Mouse (Mus musculus) CH12.LX (cell line): Measurements from ENCODE around the gene Tmbim6. TPM values are rescaled to one million over a fixed set of nuclear protein-coding genes. Genes with fewer than 3 reads are reported as not detected.

Experiments used
- DNase-seq: peaks from one replicate; pipeline ENCODE4 v3.0.0-alpha.2; 2013; ENCODE audit errors: extremely low read depth
- H3K27ac ChIP-seq: 2 replicates; pipeline ENCODE4 v1.5.1; 2012; ENCODE audit warnings: low read depth, mild to moderate bottlenecking, control low read depth, moderate library complexity; ENCODE audit not compliant: insufficient read depth
- H3K27me3 ChIP-seq: replicated peaks from 2 replicates; pipeline ENCODE3; 2012; ENCODE audit warnings: inconsistent platforms
- H3K36me3 ChIP-seq, 2 experiments: replicated peaks in 1 of 2; 2 replicates each; pipeline versions ENCODE3 to v1.6.1; 2012; ENCODE audit warnings: inconsistent platforms in 1 of 2, low read length in 1 of 2, mild to moderate bottlenecking in 1 of 2, mixed read lengths in 1 of 2, moderate library complexity in 1 of 2; ENCODE audit not compliant: control insufficient read depth in 1 of 2, insufficient read depth in 1 of 2
- H3K4me1 ChIP-seq, 2 experiments: 2 replicates each; pipeline ENCODE4 v1.6.1; 2012; ENCODE audit warnings: inconsistent platforms in 1 of 2, moderate library complexity in 1 of 2; ENCODE audit not compliant: insufficient read depth in 2 of 2, control insufficient read depth in 1 of 2
- H3K4me2 ChIP-seq: 2 replicates; pipeline ENCODE4 v1.6.1; 2012; ENCODE audit warnings: low read depth, mild to moderate bottlenecking, control low read depth; ENCODE audit not compliant: poor library complexity, insufficient read depth, severe bottlenecking
- H3K4me3 ChIP-seq, 3 experiments: fragments of 150-350 bp in 1 of 3; sonication (generic) in 1 of 3; replicated peaks in 1 of 3; 2 replicates each; pipeline versions ENCODE3 to v1.5.1; 2011 to 2012; ENCODE audit warnings: low read depth in 2 of 3, low read length in 2 of 3, mild to moderate bottlenecking in 2 of 3, moderate library complexity in 2 of 3, control low read depth in 1 of 3, improper control_type of control experiment in 1 of 3, inconsistent platforms in 1 of 3, mixed read lengths in 1 of 3; ENCODE audit not compliant: poor library complexity in 1 of 3
- H3K79me2 ChIP-seq: replicated peaks from 2 replicates; pipeline ENCODE4 v1.6.1; 2012; ENCODE audit warnings: mild to moderate bottlenecking, moderate library complexity; ENCODE audit not compliant: control insufficient read depth, poor library complexity, insufficient read depth, severe bottlenecking; ENCODE audit errors: extremely low read depth
- H3K9ac ChIP-seq: 2 replicates; pipeline ENCODE4 v1.6.1; 2012; ENCODE audit warnings: low read depth, mild to moderate bottlenecking, control low read depth, moderate library complexity; ENCODE audit not compliant: insufficient read depth
- H3K9me3 ChIP-seq: replicated peaks from 2 replicates; pipeline ENCODE3; 2012; ENCODE audit warnings: low read length, inconsistent platforms, mixed read lengths
- E2F4 ChIP-seq: IDR thresholded peaks from 2 replicates; pipeline ENCODE4 v1.6.1; 2011; ENCODE audit warnings: low read depth, low read length, improper control_type of control experiment; ENCODE audit not compliant: insufficient replicate concordance
- EP300 ChIP-seq: IDR thresholded peaks from 2 replicates; pipeline ENCODE4 v1.6.1; 2011; ENCODE audit warnings: low read length, improper control_type of control experiment
- JUN ChIP-seq: IDR thresholded peaks from 2 replicates; pipeline ENCODE4 v1.6.1; 2011; ENCODE audit warnings: low read depth, mild to moderate bottlenecking, low read length, improper control_type of control experiment, moderate library complexity; ENCODE audit not compliant: insufficient read depth
- MAFK ChIP-seq: IDR thresholded peaks from 2 replicates; pipeline ENCODE4 v1.6.1; 2011; ENCODE audit warnings: low read length, improper control_type of control experiment; ENCODE audit not compliant: insufficient replicate concordance
- MEF2A ChIP-seq: IDR thresholded peaks from 2 replicates; pipeline ENCODE4 v1.6.1; 2014; ENCODE audit warnings: low read depth, mild to moderate bottlenecking, inconsistent platforms, low read length, improper control_type of control experiment, borderline replicate concordance
- MXI1 ChIP-seq: IDR thresholded peaks from 2 replicates; pipeline ENCODE4 v1.6.1; 2011; ENCODE audit warnings: mild to moderate bottlenecking, low read depth, low read length, improper control_type of control experiment
- NELFE ChIP-seq: IDR thresholded peaks from 2 replicates; pipeline ENCODE4 v1.6.1; 2011; ENCODE audit warnings: low read depth, low read length, improper control_type of control experiment
- PAX5 ChIP-seq: IDR thresholded peaks from 2 replicates; pipeline ENCODE4 v1.6.1; 2012; ENCODE audit warnings: low read length, inconsistent platforms, mixed read lengths
- POLR2AphosphoS2 ChIP-seq: IDR thresholded peaks from 2 replicates; pipeline ENCODE4 v1.6.1; 2011; ENCODE audit warnings: low read depth, low read length, improper control_type of control experiment
- RCOR1 ChIP-seq: conservative IDR thresholded peaks from 2 replicates; pipeline ENCODE4 v1.6.1; 2012; ENCODE audit warnings: low read depth, mild to moderate bottlenecking, inconsistent platforms, low read length, improper control_type of control experiment
- SIN3A ChIP-seq: IDR thresholded peaks from 2 replicates; pipeline ENCODE4 v1.6.1; 2012; ENCODE audit warnings: low read length, improper control_type of control experiment, inconsistent platforms
- TBP ChIP-seq: conservative IDR thresholded peaks from 2 replicates; pipeline ENCODE4 v1.6.1; 2011; ENCODE audit warnings: low read depth, low read length, improper control_type of control experiment
- USF1 ChIP-seq: IDR thresholded peaks from 2 replicates; pipeline ENCODE4 v1.6.1; 2014; ENCODE audit warnings: low read depth, mild to moderate bottlenecking, inconsistent platforms, low read length, improper control_type of control experiment
- USF2 ChIP-seq: conservative IDR thresholded peaks from 2 replicates; pipeline ENCODE4 v1.6.1; 2011; ENCODE audit warnings: low read depth, low read length, improper control_type of control experiment
- ZC3H11A ChIP-seq: IDR thresholded peaks from 2 replicates; pipeline ENCODE4 v1.6.1; 2012; ENCODE audit warnings: low read depth, mild to moderate bottlenecking, inconsistent platforms, low read length, improper control_type of control experiment
- ZMIZ1 ChIP-seq: IDR thresholded peaks from 2 replicates; pipeline ENCODE4 v1.6.1; 2012; ENCODE audit warnings: low read depth, mild to moderate bottlenecking, inconsistent platforms, low read length, improper control_type of control experiment
- dilution Hi-C: fragments of 300-500 bp; cut with MboI; formaldehyde crosslinking; loops from 2 replicates; pipeline ENCODE4 v1.14.3; 2020; ENCODE audit warnings: low sequenced_read_pairs; ENCODE audit not compliant: extremely low pct_unique_long_range_greater_than_20kb, extremely low pct_ligation_motif_present
- in situ Hi-C: fragments of 300-500 bp; cut with MboI; formaldehyde crosslinking; loops from 3 replicates; pipeline ENCODE4 v1.14.3; 2019; ENCODE audit warnings: low sequenced_read_pairs, low pct_ligation_motif_present, low pct_unique_long_range_greater_than_20kb, mixed read lengths
- polyA plus RNA-seq: library from polyadenylated mRNA; unstranded; fragments of >175 nt; gene quantifications from 2 replicates; pipeline ENCODE4 v1.2.1, GENCODE M21; 2012; ENCODE audit warnings: low read depth; ENCODE audit not compliant: insufficient read length
- total RNA-seq, 2 experiments: library from RNA; depleted of rRNA; stranded (reverse); fragments of 300-350 nt in 1 of 2; fragments of >200 nt in 1 of 2; gene quantifications; 2 replicates each; pipeline ENCODE4 v1.2.3; 2012 to 2014

The Tmbim6 gene
- total and polyA plus RNA-seq, 3 experiments: 268 to 329 (median 269) TPM

- H3K4me1 ChIP-seq: peaks cover 0 to 17% of the 10 kb centered on the region in 2 experiments; a peak in 2 of 4 replicates
- H3K9ac ChIP-seq: no peak overlapping the region
- H3K27me3 ChIP-seq: no peaks in the 10 kb centered on the region
- no peak overlapping the region for H3K4me2 ChIP-seq
- DNase-seq: no peak
- dilution Hi-C loops: no loop called here
- H3K36me3 ChIP-seq: peaks cover 0 to 26% of the 10 kb centered on the region in 2 experiments
- in situ Hi-C loops: no loop called here
- no peak overlapping the region for H3K4me3 ChIP-seq
- H3K79me2 ChIP-seq: no peaks in the 10 kb centered on the region
- TF ChIP-seq MEF2A: no peak
- H3K9me3 ChIP-seq: no peaks in the 10 kb centered on the region
- no peak overlapping the region for H3K27ac ChIP-seq
Measured at GRCm38 (mm10) chr15:99440816-99441457, 48.3 kb downstream of the Tmbim6 start.

- no peaks in the 10 kb centered on the region for H3K27me3 ChIP-seq
- in situ Hi-C loops (no loop called here), dilution Hi-C loops (no loop called here)
- no peak overlapping the region for H3K4me3 ChIP-seq
- peaks cover 0 to 19% of the 10 kb centered on the region in 2 experiments for H3K36me3 ChIP-seq
- no peak for TF ChIP-seq PAX5
- no peak for TF ChIP-seq POLR2AphosphoS2
- TF ChIP-seq USF2: no peak
- TF ChIP-seq MEF2A: no peak
- TF ChIP-seq USF1: no peak
- TF ChIP-seq ZC3H11A: no peak
- no peak for TF ChIP-seq RCOR1
- TF ChIP-seq EP300: no peak
- no peak for TF ChIP-seq NELFE
- no peak for TF ChIP-seq ZMIZ1
- no peak for TF ChIP-seq E2F4
- TF ChIP-seq SIN3A: no peak
- TF ChIP-seq JUN: no peak
- no peak for TF ChIP-seq TBP
- no peak for TF ChIP-seq MXI1
- TF ChIP-seq MAFK: no peak
- DNase-seq: no peak
- peaks cover 0 to 16% of the 10 kb centered on the region in 2 experiments; a peak in 2 of 4 replicates for H3K4me1 ChIP-seq
- H3K4me2 ChIP-seq: no peak overlapping the region
- H3K9me3 ChIP-seq: no peaks in the 10 kb centered on the region
- no peak overlapping the region for H3K9ac ChIP-seq
- no peaks in the 10 kb centered on the region for H3K79me2 ChIP-seq
- no peak overlapping the region for H3K27ac ChIP-seq
Measured at GRCm38 (mm10) chr15:99442358-99442757, 49.7 kb downstream of the Tmbim6 start.
